In genomic region chr17:34119249-34120179, GRCm38 (mm10) we compare ENCODE assay signal across 8 mouse cellular contexts. TPM values are rescaled to one million over a fixed set of nuclear protein-coding genes. Genes with fewer than 3 reads are reported as not detected.
A peak's percentile ranks its signal among the peaks of the same experiment; 100 is the strongest.
DNase-seq lines count a peak whose midpoint lies in the region; ATAC-seq and TF ChIP-seq lines count a peak whose summit lies in the region.

H2-DMa (plus strand) TSS chr17:34119541.

- DNase-seq in CH12.LX (ENCODE audit: extremely low read depth) = peak; percentile 99
- DNase-seq in c-Kit-positive CD71-positive TER-119-negative erythroid progenitor cells, embryonic 14.5 days (ENCODE audit: low read depth) = peak; percentile 98
- peak; percentile 99 for DNase-seq in forebrain, embryonic 11.5 days (ENCODE audit: low spot score)
- DNase-seq in kidney, postnatal 36 days = peak; percentile 99
- DNase-seq in telencephalon, adult 2 months (ENCODE audit: low read depth, low spot score) = peak; percentile 99

- H3K9ac ChIP-seq in CH12.LX (ENCODE audit: insufficient read depth, low read depth) = peak within 1 kb of the TSS; percentile 99
- peak within 1 kb of the TSS; percentile 100 for H3K9ac ChIP-seq in forebrain, embryonic 11.5 days (ENCODE audit: low read length)
- H3K9ac ChIP-seq in heart, embryonic 16.5 days (ENCODE audit: low read length) = peak within 1 kb of the TSS; percentile 100
- H3K9ac ChIP-seq in liver, embryonic 15.5 days = peak within 1 kb of the TSS; percentile 93
- H3K9ac ChIP-seq in neural tube, embryonic 12.5 days = peak within 1 kb of the TSS; percentile 97

- peak; percentile 68 for ATAC-seq in forebrain, embryonic 11.5 days (replicated peaks; ENCODE audit: low FRiP score)
- peak; percentile 66 for ATAC-seq in heart, embryonic 16.5 days (replicated peaks; ENCODE audit: extremely low read depth, insufficient read depth, low FRiP score)
- ATAC-seq in liver, embryonic 15.5 days (ENCODE audit: insufficient read depth) = peak; percentile 73
- peak; percentile 68 for ATAC-seq in neural tube, embryonic 12.5 days (ENCODE audit: low FRiP score, low read depth)

- no peak for TF ChIP-seq RAD21 in CH12.LX (IDR thresholded peaks at IDR 0.05; ENCODE audit: low read depth, low read length)

- dilution Hi-C loops in CH12.LX (cut with MboI; ENCODE audit: extremely low pct_ligation_motif_present, extremely low pct_unique_long_range_greater_than_20kb, low sequenced_read_pairs) = no loop called here

- H3K27ac ChIP-seq in CH12.LX (ENCODE audit: insufficient read depth, low read depth) = peak within 1 kb of the TSS; percentile 98
- peak within 1 kb of the TSS; percentile 100 for H3K27ac ChIP-seq in forebrain, embryonic 11.5 days (ENCODE audit: low read depth, low read length)
- H3K27ac ChIP-seq in heart, embryonic 16.5 days (ENCODE audit: low read length) = peak within 1 kb of the TSS; percentile 100
- peak within 1 kb of the TSS; percentile 99 for H3K27ac ChIP-seq in liver, embryonic 15.5 days (replicated peaks)
- peak within 1 kb of the TSS; percentile 100 for H3K27ac ChIP-seq in neural tube, embryonic 12.5 days

- peaks cover 57% of the 10 kb centered on the region for H3K79me2 ChIP-seq in CH12.LX (replicated peaks; ENCODE audit: control insufficient read depth, extremely low read depth, insufficient read depth, poor library complexity, severe bottlenecking)

- H3K4me2 ChIP-seq in CH12.LX (ENCODE audit: insufficient read depth, low read depth, poor library complexity, severe bottlenecking) = peak within 1 kb of the TSS; percentile 24
- H3K4me2 ChIP-seq in forebrain, embryonic 11.5 days (ENCODE audit: low read depth, low read length, severe bottlenecking) = peak within 1 kb of the TSS; percentile 95
- peak within 1 kb of the TSS; percentile 83 for H3K4me2 ChIP-seq in heart, embryonic 16.5 days (ENCODE audit: low read depth, low read length)
- peak within 1 kb of the TSS; percentile 99 for H3K4me2 ChIP-seq in liver, embryonic 15.5 days
- peak within 1 kb of the TSS; percentile 99 for H3K4me2 ChIP-seq in neural tube, embryonic 12.5 days (replicated peaks)

- WGBS in forebrain, embryonic 11.5 days = under 1% methylated on average over 95 of the region's 96 CpGs
- WGBS in heart, embryonic 16.5 days = 2% methylated on average over 93 of the region's 96 CpGs
- under 1% methylated on average over 96 of the region's 96 CpGs for WGBS in liver, embryonic 15.5 days (ENCODE audit: insufficient replicate concordance)
- under 1% methylated on average over 96 of the region's 96 CpGs for WGBS in neural tube, embryonic 12.5 days

- H3K27me3 ChIP-seq in CH12.LX (replicated peaks) = no peaks in the 10 kb centered on the region
- no peaks in the 10 kb centered on the region for H3K27me3 ChIP-seq in forebrain, embryonic 11.5 days (ENCODE audit: control insufficient read depth, insufficient read depth, low read length)
- no peaks in the 10 kb centered on the region for H3K27me3 ChIP-seq in heart, embryonic 16.5 days (ENCODE audit: control insufficient read depth, insufficient read depth, low read length)
- no peaks in the 10 kb centered on the region for H3K27me3 ChIP-seq in liver, embryonic 15.5 days
- no peaks in the 10 kb centered on the region for H3K27me3 ChIP-seq in neural tube, embryonic 12.5 days (replicated peaks)

- in situ Hi-C loops in CH12.LX (cut with MboI; ENCODE audit: low pct_ligation_motif_present, low pct_unique_long_range_greater_than_20kb, low sequenced_read_pairs) = no loop called here

- TF ChIP-seq POLR2A in CH12.LX (IDR thresholded peaks at IDR 0.05; ENCODE audit: low read depth, low read length) = peak; percentile 100

- H3K4me3 ChIP-seq in CH12.LX (replicated peaks in 1 of 3; ENCODE audit: low read depth in 2 of 3, low read length in 2 of 3, poor library complexity in 1 of 3) = peak within 1 kb of the TSS; percentile 93 to 100 (median 100)
- H3K4me3 ChIP-seq in forebrain, embryonic 11.5 days (ENCODE audit: low read depth, low read length) = peak within 1 kb of the TSS; percentile 100
- H3K4me3 ChIP-seq in heart, embryonic 16.5 days (ENCODE audit: low read length) = peak within 1 kb of the TSS; percentile 94
- peak within 1 kb of the TSS; percentile 94 for H3K4me3 ChIP-seq in liver, embryonic 15.5 days (replicated peaks)
- peak within 1 kb of the TSS; percentile 96 for H3K4me3 ChIP-seq in neural tube, embryonic 12.5 days

- peaks cover 41 to 50% of the 10 kb centered on the region in 2 experiments for H3K36me3 ChIP-seq in CH12.LX (replicated peaks in 1 of 2; ENCODE audit: control insufficient read depth in 1 of 2, insufficient read depth in 1 of 2, low read length in 1 of 2)
- peaks cover 21% of the 10 kb centered on the region for H3K36me3 ChIP-seq in forebrain, embryonic 11.5 days (ENCODE audit: control insufficient read depth, insufficient read depth, low read length)
- H3K36me3 ChIP-seq in heart, embryonic 16.5 days (ENCODE audit: control insufficient read depth, insufficient read depth) = peaks cover 27% of the 10 kb centered on the region
- H3K36me3 ChIP-seq in liver, embryonic 15.5 days (replicated peaks) = peaks cover 43% of the 10 kb centered on the region
- H3K36me3 ChIP-seq in neural tube, embryonic 12.5 days = peaks cover 36% of the 10 kb centered on the region

- H3K4me1 ChIP-seq in CH12.LX (ENCODE audit: control insufficient read depth in 1 of 2, insufficient read depth in 2 of 2) = peaks cover 12 to 28% of the 10 kb centered on the region in 2 experiments
- H3K4me1 ChIP-seq in forebrain, embryonic 11.5 days (replicated peaks; ENCODE audit: control insufficient read depth, insufficient read depth, low read length) = peaks cover 16% of the 10 kb centered on the region; the same call in 1 of the 2 replicates
- peaks cover 23% of the 10 kb centered on the region for H3K4me1 ChIP-seq in heart, embryonic 16.5 days (ENCODE audit: control insufficient read depth, insufficient read depth, low read length)
- H3K4me1 ChIP-seq in liver, embryonic 15.5 days (replicated peaks) = peaks cover 67% of the 10 kb centered on the region
- H3K4me1 ChIP-seq in neural tube, embryonic 12.5 days = peaks cover 23% of the 10 kb centered on the region

- H3K9me3 ChIP-seq in CH12.LX (replicated peaks; ENCODE audit: low read length) = no peaks in the 10 kb centered on the region
- no peaks in the 10 kb centered on the region for H3K9me3 ChIP-seq in forebrain, embryonic 11.5 days (ENCODE audit: control insufficient read depth, low read length)
- no peaks in the 10 kb centered on the region for H3K9me3 ChIP-seq in heart, embryonic 16.5 days (replicated peaks; ENCODE audit: control insufficient read depth, low read length)
- H3K9me3 ChIP-seq in liver, embryonic 15.5 days (replicated peaks) = no peaks in the 10 kb centered on the region
- no peaks in the 10 kb centered on the region for H3K9me3 ChIP-seq in neural tube, embryonic 12.5 days

- TF ChIP-seq EP300 in CH12.LX (IDR thresholded peaks at IDR 0.05; ENCODE audit: low read length) = no peak

- TF ChIP-seq CTCF in CH12.LX (conservative IDR thresholded peaks at IDR 0.05 in 1 of 2, IDR thresholded peaks at IDR 0.05 in 1 of 2; ENCODE audit: low read depth in 2 of 2, low read length in 2 of 2) = no peak

TF ChIP-seq in CH12.LX, 34 proteins besides CTCF, POLR2A, EP300 and RAD21 (continues in another document):
- peak; percentile 96 for TF ChIP-seq TBP (conservative IDR thresholded peaks at IDR 0.05; ENCODE audit: low read depth, low read length)
- peak; percentile 90 for TF ChIP-seq NRF1 (IDR thresholded peaks at IDR 0.05; ENCODE audit: low read depth, low read length)
- TF ChIP-seq JUND (conservative IDR thresholded peaks at IDR 0.05; ENCODE audit: low read depth, low read length) = peak; percentile 32; the same call in 1 of the 2 replicates
- no peak; the same call in 1 of the 2 replicates for TF ChIP-seq SIN3A (IDR thresholded peaks at IDR 0.05; ENCODE audit: low read length)
- peak; percentile 50; the same call in 1 of the 2 replicates for TF ChIP-seq JUN (IDR thresholded peaks at IDR 0.05; ENCODE audit: insufficient read depth, low read depth, low read length)
- peak; percentile 69; the same call in 1 of the 2 replicates for TF ChIP-seq E2F4 (IDR thresholded peaks at IDR 0.05; ENCODE audit: insufficient replicate concordance, low read depth, low read length)
- peak; percentile 90 for TF ChIP-seq BHLHE40 (IDR thresholded peaks at IDR 0.05; ENCODE audit: low read depth, low read length)
- TF ChIP-seq ZMIZ1 (IDR thresholded peaks at IDR 0.05; ENCODE audit: low read depth, low read length) = peak; percentile 100
- TF ChIP-seq ELF1 (IDR thresholded peaks at IDR 0.05; ENCODE audit: low read depth, low read length) = peak; percentile 9; the same call in 1 of the 2 replicates
- TF ChIP-seq POLR2AphosphoS2 (IDR thresholded peaks at IDR 0.05; ENCODE audit: low read depth, low read length) = peak; percentile 98
- TF ChIP-seq MEF2A (IDR thresholded peaks at IDR 0.05; ENCODE audit: borderline replicate concordance, low read depth, low read length) = peak; percentile 30
- TF ChIP-seq NELFE (IDR thresholded peaks at IDR 0.05; ENCODE audit: low read depth, low read length) = peak; percentile 100
- no peak for TF ChIP-seq ZKSCAN1 (IDR thresholded peaks at IDR 0.05; ENCODE audit: borderline replicate concordance, low read depth, low read length)
- TF ChIP-seq HCFC1 (IDR thresholded peaks at IDR 0.05; ENCODE audit: low read depth, low read length) = peak; percentile 54
- TF ChIP-seq MAZ (IDR thresholded peaks at IDR 0.05; ENCODE audit: low read depth, low read length) = peak; percentile 91
- peak; percentile 62 for TF ChIP-seq CHD2 (IDR thresholded peaks at IDR 0.05; ENCODE audit: low read length)
- TF ChIP-seq UBTF (IDR thresholded peaks at IDR 0.05; ENCODE audit: low read depth, low read length) = no peak
- TF ChIP-seq MYC (IDR thresholded peaks at IDR 0.05; ENCODE audit: low read depth, low read length) = 0 out of 2 replicates have a peak, but pooled peaks have one; percentile 58
- peak; percentile 93 for TF ChIP-seq MAX (IDR thresholded peaks at IDR 0.05; ENCODE audit: low read length)
- no peak for TF ChIP-seq SMC3 (IDR thresholded peaks at IDR 0.05; ENCODE audit: low read depth, low read length)
- peak; percentile 95 for TF ChIP-seq TCF12 (IDR thresholded peaks at IDR 0.05; ENCODE audit: low read depth, low read length)
- no peak for TF ChIP-seq PAX5 (IDR thresholded peaks at IDR 0.05; ENCODE audit: low read length)
- no peak for TF ChIP-seq ZNF384 (IDR thresholded peaks at IDR 0.05; ENCODE audit: low read depth, low read length)

RNA-seq across cellular contexts. Expression of gene H2-DMa, which starts in this region (rescaled TPM):
- total RNA-seq in CH12.LX (2012; rRNA removed) = 67.7 and 77.4 TPM in 2 replicates
- 114 and 119 TPM in 2 replicates for total RNA-seq in CH12.LX (2014; rRNA removed)
- polyA plus RNA-seq in CH12.LX (2012; ENCODE audit: insufficient read length, low read depth) = 82.5 and 112 TPM in 2 replicates
- polyA plus RNA-seq in forebrain, embryonic 11.5 days (2014; fragmentation: Nextera tagmentation; extraction: Ambion mirVana) = 7.2 and 8.2 TPM in 2 replicates
- 10.9 and 13.8 TPM in 2 replicates for polyA plus RNA-seq in heart, embryonic 16.5 days (2015; fragmentation: Nextera tagmentation; extraction: Ambion mirVana)
- 6.4 TPM in 2 replicates for polyA plus RNA-seq in liver, embryonic 15.5 days (2015; fragmentation: Nextera tagmentation; extraction: Ambion mirVana)
- 12.3 and 15.0 TPM in 2 replicates for polyA plus RNA-seq in neural tube, embryonic 12.5 days (2016; fragmentation: Nextera tagmentation; extraction: Ambion mirVana)

Comparison
In these comparisons a context has a peak if more than half of its experiments do, and no peak if none do; other contexts are left out.
1. Peak in every context shown above with its lines: DNase-seq, ATAC-seq, H3K4me3 ChIP-seq and H3K27ac ChIP-seq.
2. H3K4me2 ChIP-seq: peak in every context shown above with its lines; median percentile 99 in liver, embryonic 15.5 days; 99 in neural tube, embryonic 12.5 days; 95 in forebrain, embryonic 11.5 days; 83 in heart, embryonic 16.5 days; 24 in CH12.LX.